Mouse (Mus musculus) adrenal gland, adult 8-10 months (tissue): ENCODE results near the gene Scaf4. TPM values are rescaled to one million over a fixed set of nuclear protein-coding genes. Genes with fewer than 3 reads are reported as not detected.
A peak's percentile ranks its signal among the peaks of the same experiment; 100 is the strongest.

Experiments
- DNase-seq: peaks from one replicate; pipeline ENCODE4 v3.0.0; 2022
- total RNA-seq, 4 experiments: library from RNA; stranded (reverse); gene quantifications; 2 replicates each; pipeline ENCODE4 v1.2.4; 2022

The Scaf4 gene
- total RNA-seq, 4 experiments from 2014 or later = 33.2 to 72.0 (median 48.3) TPM

DNA sequence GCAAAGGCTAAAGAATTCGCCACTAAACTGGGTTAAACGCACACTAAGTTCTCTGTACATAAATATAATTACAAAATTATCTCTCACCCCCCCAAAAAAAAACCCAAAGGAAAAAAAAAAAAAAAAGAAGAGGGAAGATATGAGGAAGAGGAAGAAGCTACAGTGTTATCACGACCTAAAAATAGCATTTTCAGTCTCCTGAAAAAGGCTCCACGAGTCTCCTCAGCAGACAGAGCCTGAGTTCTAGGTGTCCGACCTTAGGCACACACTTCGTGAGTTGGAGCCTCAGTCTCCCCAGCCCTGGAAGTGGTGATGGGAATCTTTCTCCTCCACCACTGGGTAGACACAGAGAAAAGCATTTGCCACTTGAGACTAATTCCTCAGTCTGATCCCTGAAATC, 85.7 kb downstream of the Scaf4 start:
- no peak for DNase-seq

- DNase-seq = peak; percentile 78
Measured at GRCm38 (mm10) chr16:90197337-90197973, 86.8 kb downstream of the Scaf4 start.

- no peak for DNase-seq
Measured at GRCm38 (mm10) chr16:90196688-90197240, 87.5 kb downstream of the Scaf4 start.

GRCm38 (mm10) chr16:90193719-90194118, 90.6 kb downstream of the Scaf4 start:
- no peak for DNase-seq

- DNase-seq = no peak
Measured at GRCm38 (mm10) chr16:90191289-90191688, 93.0 kb downstream of the Scaf4 start.

- DNase-seq = peak; percentile 55
Measured at GRCm38 (mm10) chr16:90187453-90187852, 96.8 kb downstream of the Scaf4 start.

- peak; percentile 60 for DNase-seq
Measured at GRCm38 (mm10) chr16:90185928-90186588, 98.2 kb downstream of the Scaf4 start.

DNA sequence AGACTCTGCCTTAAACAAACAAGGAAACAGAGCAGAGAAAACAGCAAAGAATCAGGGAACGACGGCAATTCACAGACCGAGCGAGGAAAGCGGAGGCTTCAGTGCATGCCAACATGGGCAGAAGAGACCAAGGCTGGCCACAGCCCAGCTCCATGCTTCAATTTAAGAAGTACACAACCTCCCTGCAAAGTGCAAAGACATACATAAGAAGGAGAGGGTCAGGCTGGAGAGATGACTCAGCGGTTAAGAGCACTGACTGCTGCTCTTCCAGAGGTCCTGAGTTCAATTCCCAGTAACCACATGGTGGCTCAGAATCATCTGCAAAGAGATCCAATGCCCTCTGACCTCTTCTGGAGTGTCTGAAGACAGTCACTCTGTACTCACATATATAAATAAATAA, 100.2 kb downstream of the Scaf4 start:
- no peak for DNase-seq

DNA sequence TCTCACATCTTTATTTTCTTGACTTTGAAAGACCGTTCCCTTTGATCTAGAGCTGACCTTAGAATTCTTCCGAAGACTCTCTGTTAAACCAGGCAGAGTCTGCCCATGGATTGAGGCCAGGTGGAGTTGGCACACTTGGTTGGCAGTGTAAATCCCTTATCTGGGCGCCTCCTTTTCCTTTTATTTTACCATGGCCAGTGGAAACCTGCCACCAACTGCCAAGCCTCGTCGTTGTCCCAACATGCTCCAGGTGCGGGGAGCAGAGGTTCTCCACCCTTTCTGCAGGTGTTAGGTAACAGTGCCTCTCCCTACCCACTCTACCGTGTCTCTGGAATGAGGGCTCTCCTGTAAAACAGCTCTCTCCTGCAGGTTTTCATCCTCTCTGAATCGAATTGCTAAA, 102.6 kb downstream of the Scaf4 start:
- DNase-seq = peak; percentile 59

DNA sequence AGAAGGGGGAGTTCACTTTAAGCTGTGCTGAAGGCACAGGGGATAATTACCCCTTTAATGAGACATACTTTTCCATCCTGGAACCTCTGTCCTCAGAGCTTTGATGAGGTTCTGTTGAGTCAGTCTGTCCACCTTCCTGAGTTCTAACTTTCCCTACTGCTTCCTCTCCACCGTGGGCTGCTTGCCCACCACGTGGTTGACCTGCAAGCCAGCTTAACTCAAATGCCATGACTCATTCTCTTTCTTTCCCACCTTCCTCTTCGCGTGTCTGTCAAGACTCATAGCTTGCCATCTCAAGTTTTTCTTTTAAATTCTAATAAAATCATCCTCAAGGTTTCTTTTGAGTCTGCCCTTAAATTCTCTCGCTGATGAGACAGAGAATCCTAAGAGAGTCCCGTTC, 103.3 kb downstream of the Scaf4 start:
- no peak for DNase-seq

GRCm38 (mm10) chr16:90179892-90180291, 104.4 kb downstream of the Scaf4 start:
- DNase-seq = no peak

GRCm38 (mm10) chr16:90178404-90178803, 105.9 kb downstream of the Scaf4 start:
- DNase-seq = no peak

DNA sequence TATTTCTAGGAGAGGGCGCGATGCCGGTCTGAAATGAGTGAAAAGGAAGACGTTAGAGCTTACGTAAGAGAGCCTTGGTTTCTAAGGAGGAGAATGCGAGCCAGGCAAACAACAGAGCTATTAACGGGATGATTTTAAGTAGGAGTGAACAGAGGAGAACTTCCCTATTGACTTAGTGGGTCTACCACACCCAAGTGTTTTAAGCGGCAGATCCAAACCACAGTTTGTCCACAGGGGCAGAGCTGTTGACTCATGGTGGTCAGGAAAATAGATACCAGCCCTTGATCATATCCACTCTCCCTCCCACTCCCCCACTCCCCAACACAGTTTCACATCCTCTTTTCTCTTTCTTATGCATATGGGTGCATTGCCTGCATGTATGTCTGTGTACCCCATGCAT, 106.9 kb downstream of the Scaf4 start:
- DNase-seq = no peak

DNA sequence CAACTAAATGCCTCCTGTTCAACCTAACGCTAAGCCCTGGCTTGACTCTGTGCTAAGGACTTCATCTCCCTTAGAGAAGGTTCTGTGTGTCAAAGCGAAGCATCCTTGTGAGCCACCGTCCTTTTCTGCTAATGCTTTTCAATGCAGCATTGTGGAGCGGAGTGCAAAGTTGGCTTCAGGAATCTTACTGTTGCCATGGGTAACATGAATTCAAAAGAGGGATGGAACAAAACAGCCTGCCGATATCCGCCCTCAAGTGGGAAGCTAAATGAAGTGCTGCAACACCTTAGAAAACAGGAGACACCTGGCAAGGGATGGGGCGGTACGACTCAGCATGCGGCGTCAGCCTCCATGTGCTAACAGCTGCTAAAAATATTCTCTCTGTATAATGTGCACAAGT, 107.8 kb downstream of the Scaf4 start:
- DNase-seq = no peak

Other genes with a start within 250 kb of the Scaf4 start
- 100 to 1,000 TPM in 1 of 4 experiments, 10 to 100 TPM in 3; 69.6 to 107 (median 85.5) TPM for gene Tiam1, start 140.7 kb downstream of the Scaf4 start, total RNA-seq
- gene Sod1, start 63.7 kb downstream of the Scaf4 start, total RNA-seq = 1,000 to 10,000 TPM; 1,130 to 1,752 (median 1,322) TPM
- 10 to 100 TPM in 2 of 4 experiments, 1 to 10 TPM in 2; 5.3 to 14.9 (median 8.2) TPM for gene Hunk, start 101.5 kb upstream of the Scaf4 start, total RNA-seq